Mouse (Mus musculus) midbrain, embryonic 13.5 days (tissue): ENCODE results near the gene Pde6d. TPM values are rescaled to one million over a fixed set of nuclear protein-coding genes. Genes with fewer than 3 reads are reported as not detected.
"Not testable (repeated sequence)": the region's sequence is repeated elsewhere in the genome, so short reads cannot be mapped to it uniquely, and the experiment has no call there.

Experiments
- ATAC-seq: fragments of 200-750 bp; cut with Nextera tagmentation; 2 replicates; pipeline ENCODE4 v1.8.0; 2017; ENCODE audit warnings: mild to moderate bottlenecking, moderate TSS enrichment, moderate library complexity
- H3K27ac ChIP-seq: fragments of 300-500 bp; sonication (generic); 2 replicates; pipeline ENCODE4 v1.5.1; 2015; ENCODE audit warnings: inconsistent platforms, mild to moderate bottlenecking, moderate library complexity
- H3K27me3 ChIP-seq: fragments of 300-500 bp; sonication (generic); 2 replicates; pipeline ENCODE4 v1.6.1; 2015; ENCODE audit warnings: mild to moderate bottlenecking, inconsistent platforms
- H3K36me3 ChIP-seq: fragments of 300-500 bp; sonication (generic); 2 replicates; pipeline ENCODE4 v1.6.1; 2015; ENCODE audit warnings: mild to moderate bottlenecking, inconsistent platforms
- H3K4me1 ChIP-seq: fragments of 300-500 bp; sonication (generic); replicated peaks from 2 replicates; pipeline ENCODE4 v1.6.1; 2015; ENCODE audit warnings: inconsistent platforms
- H3K4me2 ChIP-seq: fragments of 300-500 bp; sonication (generic); replicated peaks from 2 replicates; pipeline ENCODE4 v1.6.1; 2015; ENCODE audit warnings: moderate library complexity, mild to moderate bottlenecking, inconsistent platforms
- H3K4me3 ChIP-seq: fragments of 300-500 bp; sonication (generic); replicated peaks from 2 replicates; pipeline ENCODE4 v1.5.1; 2015; ENCODE audit warnings: mild to moderate bottlenecking, inconsistent platforms
- H3K9ac ChIP-seq: fragments of 300-500 bp; sonication (generic); replicated peaks from 2 replicates; pipeline ENCODE4 v1.6.1; 2015; ENCODE audit warnings: mild to moderate bottlenecking, inconsistent platforms
- H3K9me3 ChIP-seq: fragments of 300-500 bp; sonication (generic); 2 replicates; pipeline ENCODE4 v1.6.1; 2016; ENCODE audit warnings: mild to moderate bottlenecking, inconsistent platforms
- WGBS: fragments of 180-500 bp; shearing (Covaris S2); methylation state at CpG from one replicate; pipeline ENCODE4 v1.1.7; 2015; 5-methylcytosine and 5-hydroxymethylcytosine counted together
- polyA plus RNA-seq: library from polyadenylated mRNA; unstranded; fragments of >200 nt; fragmentation: Nextera tagmentation; extraction: Ambion mirVana; gene quantifications from 2 replicates; pipeline ENCODE4 v1.2.1, GENCODE M21; 2015

Pde6d gene
- polyA plus RNA-seq, 1 experiment from 2014 or later: 90.2 TPM

DNA sequence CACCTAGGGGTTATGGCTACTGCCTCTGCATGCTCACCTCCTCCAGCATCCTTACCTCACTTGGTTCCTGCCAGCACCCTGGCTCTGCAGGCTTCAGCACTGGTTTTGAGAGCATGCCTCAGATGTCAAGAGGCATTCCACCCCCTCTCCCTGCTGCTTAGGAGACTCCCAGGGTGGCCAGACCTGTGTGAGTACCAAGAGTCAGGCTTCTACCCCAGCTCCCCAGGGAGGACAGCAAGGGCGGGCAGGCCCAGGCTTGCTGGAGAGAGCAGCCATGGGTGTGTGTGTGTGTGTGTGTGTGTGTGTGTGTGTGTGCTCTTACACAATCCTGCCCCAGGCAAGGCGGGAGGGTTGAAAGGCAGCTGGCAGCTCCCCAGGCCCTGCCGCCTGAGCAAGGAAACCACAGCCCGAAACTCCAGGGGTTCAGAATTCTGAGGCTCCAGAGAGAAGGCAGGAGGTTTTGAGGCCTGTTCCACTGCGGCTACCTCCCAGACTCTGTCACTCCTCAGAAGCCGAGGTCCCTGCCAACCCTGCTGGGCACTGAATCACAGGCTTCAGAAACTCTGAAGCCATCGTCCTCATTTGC is 60.0 kb downstream of the Pde6d start:
- Histone ChIP-seq H3K4me1 (peaks cover 25% of the 10 kb centered on the region), H3K36me3 (no peaks in the 10 kb centered on the region), H3K27ac (no peak overlapping the region), H3K9ac (peak overlapping the region; percentile 52), H3K27me3 (no peaks in the 10 kb centered on the region), H3K4me2 (no peak overlapping the region), H3K9me3 (no peaks in the 10 kb centered on the region), H3K4me3 (no peak overlapping the region)
- WGBS: 53% methylated on average over 7 of the region's 7 CpGs
- no peak for ATAC-seq

DNA sequence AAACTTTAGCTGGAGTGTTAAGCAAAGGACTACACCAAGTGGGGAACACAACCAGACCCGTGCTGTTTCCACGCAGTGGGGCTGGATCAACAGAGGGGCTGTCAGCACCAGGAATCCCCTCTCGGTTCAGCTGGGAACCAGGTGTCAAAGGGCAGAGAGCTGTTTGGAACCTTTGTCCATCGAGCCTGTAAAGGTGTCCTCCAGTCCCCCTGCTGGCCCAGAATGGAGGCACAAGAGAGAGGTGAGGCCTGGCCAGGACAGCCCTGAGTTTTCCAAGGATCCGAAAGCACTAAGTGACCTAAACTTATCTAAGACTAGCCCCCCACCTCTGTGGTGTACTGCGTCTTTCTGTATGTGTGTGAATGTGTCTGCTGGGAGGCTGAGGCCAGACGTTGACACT is 62.1 kb downstream of the Pde6d start:
- ATAC-seq: no peak
- no peaks in the 10 kb centered on the region for H3K36me3 ChIP-seq
- no peak overlapping the region for H3K9ac ChIP-seq
- H3K9me3 ChIP-seq: no peaks in the 10 kb centered on the region
- H3K4me3 ChIP-seq: no peak overlapping the region
- H3K4me2 ChIP-seq: no peak overlapping the region
- peaks cover 23% of the 10 kb centered on the region for H3K4me1 ChIP-seq
- WGBS: 34% methylated on average over 7 of the region's 7 CpGs
- no peak overlapping the region for H3K27ac ChIP-seq
- no peaks in the 10 kb centered on the region for H3K27me3 ChIP-seq

DNA sequence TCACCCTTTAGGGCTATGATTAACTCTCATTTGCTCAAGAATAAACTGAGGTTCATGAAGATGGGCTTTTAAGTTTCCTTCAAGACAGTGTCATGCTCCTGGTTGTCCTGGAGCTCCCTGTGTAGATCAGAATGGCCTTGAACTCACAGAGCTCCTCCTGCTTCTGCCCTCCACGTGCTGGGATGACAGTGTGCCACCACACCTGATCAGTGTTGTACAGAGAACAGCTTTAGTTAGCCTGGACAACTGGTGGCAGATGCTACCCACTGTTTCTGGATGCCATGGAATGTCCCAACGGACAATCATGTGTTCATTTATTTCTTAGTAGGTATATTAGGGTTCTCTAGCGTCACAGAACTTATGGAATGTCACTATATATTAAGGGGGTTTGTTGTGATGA is 65.4 kb downstream of the Pde6d start:
- Histone ChIP-seq H3K9me3 (no peaks in the 10 kb centered on the region), H3K27ac (no peak overlapping the region), H3K4me3 (no peak overlapping the region), H3K4me2 (no peak overlapping the region), H3K36me3 (no peaks in the 10 kb centered on the region), H3K9ac (no peak overlapping the region), H3K4me1 (peaks cover 4% of the 10 kb centered on the region; the same call in 1 of the 2 replicates), H3K27me3 (no peaks in the 10 kb centered on the region)
- WGBS: 76% methylated on average over 3 of the region's 3 CpGs
- ATAC-seq: no peak

DNA sequence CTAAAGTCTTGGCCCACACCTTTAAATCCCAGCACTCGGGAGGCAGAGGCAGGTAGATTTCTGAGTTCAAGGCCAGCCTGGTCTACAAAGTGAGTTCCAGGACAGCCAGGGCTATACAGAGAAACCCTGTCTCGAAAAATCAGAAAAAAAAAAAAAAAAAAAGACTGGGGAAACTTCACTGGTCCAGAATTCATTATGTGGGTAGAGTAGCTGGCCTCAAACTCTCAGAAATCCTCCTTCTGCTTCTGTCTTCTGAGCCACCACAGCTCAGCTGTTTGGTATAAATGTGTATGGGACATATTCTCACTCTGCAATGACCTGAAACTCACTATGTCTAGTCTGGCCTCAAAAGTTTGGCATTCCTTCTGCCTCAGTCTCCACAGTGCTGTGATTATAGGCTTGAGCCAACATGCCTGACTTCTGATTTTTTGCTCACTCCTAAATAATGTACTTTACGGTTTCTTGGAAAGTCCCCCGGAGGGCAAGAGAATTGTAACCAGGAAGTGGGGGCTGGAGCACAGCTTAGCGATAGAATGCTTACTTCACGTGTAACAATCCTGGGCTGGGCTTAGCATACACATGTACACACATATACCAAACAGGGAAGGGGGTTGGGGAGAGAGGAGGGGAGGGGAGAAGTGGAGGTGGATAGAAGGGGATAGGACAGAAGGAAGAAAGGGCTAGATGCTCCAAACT is 66.6 kb downstream of the Pde6d start:
- no peak overlapping the region for H3K9ac ChIP-seq
- no peak overlapping the region for H3K4me3 ChIP-seq
- peaks cover 13% of the 10 kb centered on the region for H3K4me1 ChIP-seq
- no peak overlapping the region for H3K4me2 ChIP-seq
- H3K27ac ChIP-seq: no peak overlapping the region
- ATAC-seq: no peak
- no peaks in the 10 kb centered on the region for H3K27me3 ChIP-seq
- no peaks in the 10 kb centered on the region for H3K36me3 ChIP-seq
- H3K9me3 ChIP-seq: no peaks in the 10 kb centered on the region
- WGBS: 76% methylated on average over 6 of the region's 6 CpGs

DNA sequence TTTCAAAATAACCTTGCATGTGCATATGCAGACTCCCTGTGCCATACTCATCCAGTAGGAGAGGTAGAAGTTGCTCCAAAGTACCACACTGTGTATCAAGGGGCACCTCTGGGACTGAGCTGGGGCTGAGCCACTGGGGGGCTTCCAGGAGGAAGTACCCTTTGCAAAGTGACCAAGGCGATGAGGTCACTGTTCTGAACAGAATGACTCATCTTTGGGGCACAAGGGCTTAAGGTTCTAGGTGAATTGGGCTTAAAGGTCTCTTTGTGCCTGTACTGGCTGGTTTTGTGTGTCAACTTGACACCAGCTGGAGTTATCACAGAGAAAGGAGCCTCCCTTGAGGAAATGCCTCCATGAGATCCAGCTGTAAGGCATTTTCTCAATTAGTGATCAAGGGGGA is 69.4 kb downstream of the Pde6d start:
- ATAC-seq, H3K27me3 ChIP-seq, H3K9me3 ChIP-seq, H3K27ac ChIP-seq, H3K4me2 ChIP-seq, H3K4me3 ChIP-seq, H3K9ac ChIP-seq, H3K36me3 ChIP-seq: not testable (repeated sequence)
- H3K4me1 ChIP-seq: peaks cover 22% of the 10 kb centered on the region
- 92% methylated on average over 1 of the region's 1 CpGs for WGBS

DNA sequence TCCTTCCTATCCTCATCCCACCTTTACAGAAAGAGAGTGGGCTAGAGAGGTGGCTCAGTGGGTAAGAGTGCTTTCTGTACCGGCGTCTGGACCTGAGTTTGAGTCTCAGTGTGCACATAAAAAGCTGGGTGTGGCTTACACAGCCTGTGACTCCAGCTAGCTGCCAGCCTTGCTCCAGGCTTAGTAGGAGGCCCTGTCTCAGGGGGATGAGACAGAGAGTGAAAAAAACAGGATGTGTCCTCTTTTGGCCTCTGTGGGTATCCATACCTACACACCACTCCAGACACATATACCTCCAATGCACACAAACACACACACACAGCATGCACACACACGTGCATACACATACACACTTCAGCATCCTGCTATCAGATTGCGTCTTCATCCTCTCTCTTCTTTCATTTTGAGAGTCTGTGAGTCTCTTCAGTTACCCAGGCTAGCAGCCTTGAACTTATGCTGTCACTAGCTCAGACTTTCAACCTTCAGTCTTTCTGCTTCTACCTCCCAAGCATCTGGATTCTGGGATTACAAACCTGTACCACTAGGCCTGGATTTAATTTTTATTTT is 70.2 kb downstream of the Pde6d start:
- peak overlapping the region; percentile 71; the same call in 1 of the 2 replicates for H3K27ac ChIP-seq

DNA sequence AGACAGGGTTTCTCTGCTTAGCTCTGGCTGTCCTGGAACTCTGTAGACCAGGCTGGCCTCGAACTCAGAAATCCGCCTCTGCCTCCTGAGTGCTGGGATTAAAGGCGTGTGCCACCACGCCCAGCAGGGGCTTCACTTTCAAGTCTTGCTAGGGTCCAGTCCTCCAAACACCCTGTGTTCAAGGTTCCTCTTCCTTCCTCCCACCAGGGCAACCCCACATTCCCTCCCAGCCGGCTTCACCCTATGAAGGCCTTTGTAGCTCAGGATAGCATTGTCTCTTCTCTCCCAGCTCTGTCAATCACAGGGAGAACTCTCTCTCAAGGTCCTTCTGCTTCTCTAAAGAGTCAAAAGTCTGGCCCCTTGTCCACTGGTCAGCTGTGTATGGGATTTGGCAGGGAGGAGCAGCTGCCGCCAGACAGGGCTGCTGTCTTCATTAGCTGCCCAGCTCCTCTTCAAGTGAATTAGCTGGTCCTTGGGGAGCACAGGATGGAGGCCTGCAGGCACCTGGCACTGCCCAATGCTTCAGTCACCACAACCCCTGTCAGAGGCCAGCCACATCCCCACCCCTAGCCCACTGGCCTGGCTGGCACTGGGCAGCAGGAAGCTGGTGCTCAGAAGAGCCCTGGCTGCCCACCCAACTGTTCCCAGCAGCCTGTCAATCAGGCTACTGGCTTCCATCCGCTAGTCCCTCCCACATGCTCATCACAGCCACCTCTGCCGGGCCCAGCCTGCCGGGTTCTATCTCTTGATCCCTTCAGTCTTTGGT is 71.6 kb downstream of the Pde6d start:
- peak; percentile 43 for ATAC-seq
- Histone ChIP-seq H3K4me1 (peaks cover 30% of the 10 kb centered on the region), H3K36me3 (no peaks in the 10 kb centered on the region), H3K9ac (no peak overlapping the region; the same call in 1 of the 2 replicates), H3K4me3 (no peak overlapping the region), H3K4me2 (no peak overlapping the region), H3K9me3 (no peaks in the 10 kb centered on the region), H3K27me3 (no peaks in the 10 kb centered on the region), H3K27ac (peak overlapping the region; percentile 71)
- 28% methylated on average over 9 of the region's 9 CpGs for WGBS

More for the DNA sequence above, 70.2 kb downstream of the Pde6d start:
- no peak for ATAC-seq
- Histone ChIP-seq H3K9me3 (no peaks in the 10 kb centered on the region), H3K4me1 (peaks cover 22% of the 10 kb centered on the region), H3K4me2 (no peak overlapping the region), H3K9ac (no peak overlapping the region), H3K4me3 (no peak overlapping the region), H3K36me3 (no peaks in the 10 kb centered on the region), H3K27me3 (no peaks in the 10 kb centered on the region)
- WGBS: 78% methylated on average over 4 of the region's 4 CpGs

DNA sequence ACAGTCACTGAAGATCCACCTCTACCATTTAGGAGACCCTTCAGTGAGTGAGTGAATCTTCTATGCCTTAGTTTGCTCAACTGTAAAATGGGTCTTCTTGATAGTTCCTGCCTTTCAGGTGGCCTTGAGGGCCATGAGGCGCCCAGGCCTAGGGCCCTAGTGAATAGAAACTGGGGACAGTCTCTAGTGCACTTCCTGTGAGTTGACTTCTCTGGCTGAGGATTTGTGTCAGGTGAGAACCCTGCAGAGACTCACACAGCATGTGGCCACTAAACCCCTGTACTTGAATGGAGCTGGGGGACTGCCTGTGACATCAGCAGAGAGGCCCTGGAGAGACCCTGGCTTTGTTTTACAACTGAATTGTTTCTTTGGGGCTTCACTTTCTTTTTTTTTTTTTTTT is 72.2 kb downstream of the Pde6d start:
- no peaks in the 10 kb centered on the region for H3K36me3 ChIP-seq
- H3K4me3 ChIP-seq: no peak overlapping the region
- H3K27ac ChIP-seq: peak overlapping the region; percentile 71; the same call in 1 of the 2 replicates
- no peak for ATAC-seq
- H3K27me3 ChIP-seq: no peaks in the 10 kb centered on the region
- H3K9me3 ChIP-seq: no peaks in the 10 kb centered on the region
- no peak overlapping the region for H3K9ac ChIP-seq
- 80% methylated on average over 1 of the region's 1 CpGs for WGBS
- H3K4me1 ChIP-seq: peaks cover 34% of the 10 kb centered on the region
- no peak overlapping the region for H3K4me2 ChIP-seq

DNA sequence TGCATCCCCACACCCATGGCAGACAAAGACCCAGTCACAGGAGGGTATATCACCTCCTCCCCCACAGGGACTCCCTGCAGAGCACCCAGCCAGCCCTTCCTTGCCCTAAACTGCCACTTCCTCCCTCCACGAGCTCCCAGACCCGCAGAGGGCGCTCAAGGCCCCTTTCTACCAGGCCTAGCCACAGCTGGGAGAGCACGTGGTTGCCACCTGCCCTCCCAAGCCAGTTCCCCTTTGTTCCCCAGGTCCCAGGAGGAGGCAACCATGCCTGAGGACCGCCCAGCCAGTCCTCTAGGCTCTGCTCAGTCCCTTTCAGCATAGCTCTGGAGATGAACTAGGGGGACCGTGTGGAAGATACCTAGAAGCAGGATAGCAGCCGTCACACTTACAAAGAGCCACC is 73.0 kb downstream of the Pde6d start:
- Histone ChIP-seq H3K27ac (peak overlapping the region; percentile 64; the same call in 1 of the 2 replicates), H3K9ac (no peak overlapping the region), H3K36me3 (no peaks in the 10 kb centered on the region), H3K4me3 (no peak overlapping the region), H3K27me3 (no peaks in the 10 kb centered on the region), H3K9me3 (no peaks in the 10 kb centered on the region), H3K4me1 (peaks cover 43% of the 10 kb centered on the region), H3K4me2 (no peak overlapping the region)
- ATAC-seq: peak; percentile 53
- WGBS: 5% methylated on average over 7 of the region's 7 CpGs

DNA sequence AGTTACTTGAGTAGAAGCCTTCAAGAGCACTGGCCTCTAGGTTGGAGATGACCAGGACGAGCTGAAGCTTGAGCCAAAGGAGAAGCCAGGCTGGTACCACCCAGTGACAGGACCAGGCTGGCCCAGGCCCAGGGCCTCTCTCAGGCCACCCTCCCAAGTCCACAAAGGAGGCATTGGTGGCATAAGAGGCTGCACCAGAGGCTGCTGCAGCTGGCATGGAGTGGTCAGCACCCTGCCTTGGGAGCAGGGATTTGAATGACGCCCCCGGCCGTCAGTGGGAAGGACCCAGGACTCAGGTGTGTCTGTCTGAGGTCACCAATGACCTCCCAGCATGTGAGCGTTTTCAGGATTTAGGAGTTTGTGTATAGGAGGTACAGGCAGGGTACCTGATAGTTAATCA is 74.6 kb downstream of the Pde6d start:
- no peak overlapping the region for H3K9ac ChIP-seq
- H3K27me3 ChIP-seq: no peaks in the 10 kb centered on the region
- H3K27ac ChIP-seq: no peak overlapping the region
- no peak for ATAC-seq
- H3K4me3 ChIP-seq: no peak overlapping the region
- WGBS: 93% methylated on average over 5 of the region's 5 CpGs
- H3K36me3 ChIP-seq: no peaks in the 10 kb centered on the region
- H3K4me1 ChIP-seq: peaks cover 54% of the 10 kb centered on the region
- H3K4me2 ChIP-seq: no peak overlapping the region
- H3K9me3 ChIP-seq: no peaks in the 10 kb centered on the region

DNA sequence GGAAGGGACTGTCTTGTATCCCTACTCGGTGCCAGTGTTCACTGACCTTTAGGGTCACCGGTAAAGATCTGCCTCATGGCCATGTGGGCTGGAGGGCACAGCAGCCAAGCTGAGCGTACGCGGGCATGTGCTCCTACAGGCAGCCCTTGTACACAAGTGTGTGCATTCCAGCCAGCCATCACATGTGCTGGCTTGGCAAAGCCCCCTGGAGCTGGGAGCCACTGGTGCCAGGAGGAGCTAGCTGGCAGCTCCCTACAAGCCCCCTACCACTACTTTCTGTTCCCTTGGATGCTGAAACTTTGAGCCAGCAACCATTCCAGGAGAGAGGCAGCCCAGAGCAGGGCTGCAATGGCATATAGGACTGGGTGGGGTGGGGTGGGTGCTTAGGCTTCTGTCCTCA is 76.0 kb downstream of the Pde6d start:
- ATAC-seq: no peak
- H3K36me3 ChIP-seq: no peaks in the 10 kb centered on the region
- H3K4me3 ChIP-seq: no peak overlapping the region
- no peaks in the 10 kb centered on the region for H3K9me3 ChIP-seq
- H3K9ac ChIP-seq: no peak overlapping the region
- H3K4me1 ChIP-seq: peaks cover 58% of the 10 kb centered on the region
- peak overlapping the region; percentile 16 for H3K27ac ChIP-seq
- no peak overlapping the region for H3K4me2 ChIP-seq
- 84% methylated on average over 5 of the region's 5 CpGs for WGBS
- H3K27me3 ChIP-seq: no peaks in the 10 kb centered on the region

DNA sequence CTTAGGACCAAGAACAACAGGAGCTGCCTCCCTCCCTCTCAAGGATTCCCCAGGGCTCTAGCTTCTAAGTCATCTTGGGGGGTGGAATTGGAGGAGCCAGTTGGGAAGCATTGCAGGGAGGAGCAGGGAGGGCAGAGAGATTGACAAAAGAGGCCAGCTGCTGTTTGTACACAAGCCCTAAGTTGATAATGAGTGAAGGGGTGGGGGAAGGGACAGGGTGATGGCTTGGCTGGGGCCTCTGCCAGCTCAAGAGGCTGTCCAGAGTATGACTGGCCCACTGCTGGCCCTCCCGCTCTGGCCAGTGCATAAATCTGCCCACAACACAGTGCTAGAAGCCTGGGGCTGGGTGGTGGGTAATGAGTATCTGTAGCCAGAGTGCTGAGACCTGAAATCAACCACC is 77.0 kb downstream of the Pde6d start:
- Histone ChIP-seq H3K9ac (0 out of 2 replicates have a peak overlapping the region, but pooled peaks have one; percentile 74), H3K27ac (peak overlapping the region; percentile 95), H3K9me3 (no peaks in the 10 kb centered on the region), H3K36me3 (no peaks in the 10 kb centered on the region), H3K4me3 (no peak overlapping the region), H3K4me2 (peak overlapping the region; percentile 67), H3K27me3 (no peaks in the 10 kb centered on the region), H3K4me1 (peaks cover 56% of the 10 kb centered on the region)
- ATAC-seq: no peak
- 26% methylated on average over 1 of the region's 1 CpGs for WGBS
